Mouse (Mus musculus) forebrain, embryonic 15.5 days (tissue): ENCODE data around the gene Gm17174. TPM values are rescaled to one million over a fixed set of nuclear protein-coding genes. Genes with fewer than 3 reads are reported as not detected.
"Not testable (repeated sequence)": the region's sequence is repeated elsewhere in the genome, so short reads cannot be mapped to it uniquely, and the experiment has no call there.

Experiments
- ATAC-seq: fragments of 200-750 bp; cut with Nextera tagmentation; replicated peaks from 2 replicates; pipeline ENCODE4 v1.8.0; 2017; ENCODE audit warnings: mild to moderate bottlenecking, moderate TSS enrichment, moderate library complexity
- H3K27ac ChIP-seq: fragments of 300-500 bp; sonication (generic); replicated peaks from 2 replicates; pipeline ENCODE4 v1.5.1; 2015; ENCODE audit warnings: mild to moderate bottlenecking, inconsistent platforms
- H3K27me3 ChIP-seq: fragments of 300-500 bp; sonication (generic); 2 replicates; pipeline ENCODE4 v1.6.1; 2015; ENCODE audit warnings: inconsistent platforms
- H3K36me3 ChIP-seq: fragments of 300-500 bp; sonication (generic); 2 replicates; pipeline ENCODE4 v1.6.1; 2015; ENCODE audit warnings: mild to moderate bottlenecking, inconsistent platforms
- H3K4me1 ChIP-seq: fragments of 300-500 bp; sonication (generic); 2 replicates; pipeline ENCODE4 v1.6.1; 2015; ENCODE audit warnings: inconsistent platforms
- H3K4me2 ChIP-seq: fragments of 300-500 bp; sonication (generic); replicated peaks from 2 replicates; pipeline ENCODE4 v1.6.1; 2015; ENCODE audit warnings: mild to moderate bottlenecking, inconsistent platforms
- H3K4me3 ChIP-seq: fragments of 300-500 bp; sonication (generic); 2 replicates; pipeline ENCODE4 v1.5.1; 2015; ENCODE audit warnings: mild to moderate bottlenecking, inconsistent platforms
- H3K9ac ChIP-seq: fragments of 300-500 bp; sonication (generic); replicated peaks from 2 replicates; pipeline ENCODE4 v1.6.1; 2015; ENCODE audit warnings: mild to moderate bottlenecking, inconsistent platforms
- H3K9me3 ChIP-seq: fragments of 300-500 bp; sonication (generic); 2 replicates; pipeline ENCODE4 v1.6.1; 2016; ENCODE audit warnings: inconsistent platforms
- WGBS: fragments of 180-500 bp; shearing (Covaris S2); methylation state at CpG from one replicate; pipeline ENCODE4 v1.1.7; 2015; ENCODE audit warnings: mixed read lengths; 5-methylcytosine and 5-hydroxymethylcytosine counted together
- polyA plus RNA-seq: library from polyadenylated mRNA; unstranded; fragments of >200 nt; fragmentation: Nextera tagmentation; extraction: Ambion mirVana; gene quantifications from 2 replicates; pipeline ENCODE4 v1.2.1, GENCODE M21; 2015

The Gm17174 gene
- not detected in 2 replicates for polyA plus RNA-seq

DNA sequence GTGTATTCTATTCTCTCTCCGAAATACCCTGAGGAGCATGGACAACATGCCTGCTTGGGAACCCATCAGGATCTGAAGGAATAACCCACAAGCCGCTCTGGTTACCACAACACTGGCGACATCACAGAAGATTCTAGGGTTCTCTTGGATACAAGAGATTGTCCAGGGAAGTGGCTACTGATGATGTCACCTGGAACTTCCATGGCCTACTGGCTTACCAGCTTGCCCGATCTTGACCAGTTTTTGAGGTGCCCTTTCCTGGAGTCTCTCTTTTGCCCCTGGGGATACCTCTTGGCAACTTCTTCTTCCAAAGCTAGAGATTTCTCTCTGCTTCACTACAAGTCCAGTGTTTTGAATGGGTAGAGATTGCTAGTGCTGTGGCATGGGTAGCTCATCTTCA lies at the start of gene Gm17174:
TSS of gene Gm17174 (minus strand) at position 101 of the 400 bp plus-strand sequence.
- H3K9ac ChIP-seq, H3K9me3 ChIP-seq, ATAC-seq, H3K4me1 ChIP-seq, H3K27ac ChIP-seq, H3K36me3 ChIP-seq, H3K4me2 ChIP-seq, H3K4me3 ChIP-seq, H3K27me3 ChIP-seq: not testable (repeated sequence)
- 92% methylated on average over 4 of the region's 4 CpGs for WGBS

- H3K36me3 ChIP-seq, H3K4me3 ChIP-seq, H3K9ac ChIP-seq, H3K4me2 ChIP-seq, H3K27ac ChIP-seq, H3K4me1 ChIP-seq, H3K27me3 ChIP-seq, H3K9me3 ChIP-seq, ATAC-seq: not testable (repeated sequence)
- 75% methylated on average over 1 of the region's 1 CpGs for WGBS
Measured at GRCm38 (mm10) chr14:51635566-51635965, 43.6 kb upstream of the Gm17174 start, which contains the start of gene Gm4181. Gene Gm4181, minus strand, starts transcription at chr14:51635666.

DNA sequence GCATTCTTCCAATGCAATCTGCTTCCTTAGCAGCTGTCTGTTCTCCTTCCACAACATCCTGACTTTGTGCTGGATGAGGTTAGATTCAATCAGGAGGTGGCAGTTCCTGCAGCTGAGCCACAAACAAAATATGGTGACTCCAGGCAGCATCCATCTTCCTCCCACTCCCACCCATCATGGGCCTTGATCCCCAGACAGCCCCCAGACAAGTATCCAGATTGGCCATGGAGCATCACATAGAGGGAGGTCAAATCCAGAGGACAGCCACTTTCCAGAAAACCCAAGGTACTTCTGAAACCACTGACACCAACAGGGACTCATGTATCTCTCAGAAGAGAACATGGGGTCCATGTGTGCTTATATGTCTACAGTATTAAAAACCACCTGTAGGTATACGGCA lies 40.5 kb upstream of the Gm17174 start:
- not testable (repeated sequence) for ATAC-seq, H3K4me3 ChIP-seq

GRCm38 (mm10) chr14:51611210-51611609 lies 19.3 kb upstream of the Gm17174 start, which contains the start of gene Gm17078:
Gene Gm17078, minus strand, starts transcription at chr14:51611310.
- no peak for ATAC-seq
- no peak within 1 kb of the TSS for H3K9ac ChIP-seq
- WGBS: 94% methylated on average over 1 of the region's 1 CpGs
- H3K27ac ChIP-seq: no peak within 1 kb of the TSS
- no peaks in the 10 kb centered on the region for H3K27me3 ChIP-seq
- no peaks in the 10 kb centered on the region for H3K4me1 ChIP-seq
- no peaks in the 10 kb centered on the region for H3K36me3 ChIP-seq
- no peaks in the 10 kb centered on the region for H3K9me3 ChIP-seq
- H3K4me2 ChIP-seq: no peak within 1 kb of the TSS
- H3K4me3 ChIP-seq: no peak within 1 kb of the TSS

More for the DNA sequence above, 40.5 kb upstream of the Gm17174 start:
- not testable (repeated sequence) for H3K27ac ChIP-seq, H3K9me3 ChIP-seq, H3K27me3 ChIP-seq, H3K4me2 ChIP-seq, H3K36me3 ChIP-seq, H3K4me1 ChIP-seq, H3K9ac ChIP-seq
- 93% methylated on average over 1 of the region's 1 CpGs for WGBS

DNA sequence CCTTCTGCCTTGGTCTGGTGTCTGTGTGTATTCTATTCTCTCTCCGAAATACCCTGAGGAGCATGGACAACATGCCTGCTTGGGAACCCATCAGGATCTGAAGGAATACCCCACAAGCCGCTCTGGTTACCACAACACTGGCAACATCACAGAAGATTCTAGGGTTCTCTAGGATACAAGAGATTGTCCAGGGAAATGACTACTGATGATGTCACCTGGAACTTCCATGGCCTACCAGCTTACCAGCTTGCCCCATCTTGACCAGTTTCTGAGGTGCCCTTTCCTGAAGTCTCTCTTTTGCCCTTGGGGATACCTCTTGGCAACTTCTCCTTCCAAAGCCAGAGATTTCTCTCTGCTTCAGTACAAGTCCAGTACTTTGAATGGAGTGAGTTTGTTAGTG lies 18.0 kb downstream of the Gm17174 start, which contains the start of gene Gm17175:
TSS of gene Gm17175 (minus strand) at position 101 of the 400 bp plus-strand sequence.
- not testable (repeated sequence) for H3K4me3 ChIP-seq, H3K4me2 ChIP-seq, H3K36me3 ChIP-seq, H3K27ac ChIP-seq, H3K27me3 ChIP-seq, H3K9ac ChIP-seq, ATAC-seq, H3K9me3 ChIP-seq, H3K4me1 ChIP-seq
- WGBS: 94% methylated on average over 2 of the region's 2 CpGs

DNA sequence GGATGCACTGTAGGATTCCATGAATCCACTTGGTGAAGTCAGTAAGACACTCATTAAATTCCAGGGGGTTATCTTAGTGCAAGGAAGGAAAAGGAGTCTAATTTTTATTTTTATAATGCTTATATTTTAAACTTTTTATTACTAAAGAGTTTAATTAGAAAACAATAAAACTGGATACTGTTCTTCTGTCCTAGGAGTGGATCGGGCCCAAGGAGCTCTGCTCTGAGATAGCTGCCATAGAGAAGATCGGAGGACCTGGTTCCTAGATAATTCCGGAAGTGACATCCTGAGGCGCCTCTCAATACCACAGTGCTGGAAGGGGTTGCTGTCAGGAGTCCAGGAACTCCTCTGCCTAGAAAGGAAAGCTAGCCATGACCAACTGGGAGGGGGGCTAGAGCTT lies 39.4 kb downstream of the Gm17174 start, which contains the start of gene Gm5622:
TSS of gene Gm5622 (plus strand) at position 301 of the 400 bp plus-strand sequence.
- Histone ChIP-seq H3K9me3 (no peaks in the 10 kb centered on the region), H3K36me3 (no peaks in the 10 kb centered on the region), H3K9ac (no peak within 1 kb of the TSS), H3K4me1 (no peaks in the 10 kb centered on the region), H3K27ac (no peak within 1 kb of the TSS), H3K27me3 (no peaks in the 10 kb centered on the region), H3K4me3 (no peak within 1 kb of the TSS), H3K4me2 (no peak within 1 kb of the TSS)
- 94% methylated on average over 4 of the region's 4 CpGs for WGBS
- ATAC-seq: no peak

Other genes with a start within 250 kb of the Gm17174 start
- not detected in 2 replicates for gene Gm7247, start 230.4 kb downstream of the Gm17174 start, polyA plus RNA-seq
- gene Vmn2r88, start 181.3 kb downstream of the Gm17174 start, polyA plus RNA-seq: not detected in 2 replicates
- gene Vmn2r89, start 140.3 kb downstream of the Gm17174 start, polyA plus RNA-seq: not detected in 2 replicates
- gene Gm5622, start 39.3 kb downstream of the Gm17174 start, polyA plus RNA-seq: not detected in 2 replicates
- gene Gm17175, start 18.1 kb downstream of the Gm17174 start, polyA plus RNA-seq: not detected in 2 replicates
- not detected in 2 replicates for gene Gm17078, start 19.2 kb upstream of the Gm17174 start, polyA plus RNA-seq
- gene Gm4181, start 43.5 kb upstream of the Gm17174 start, polyA plus RNA-seq: not detected in 2 replicates
- gene Gm17079, start 103.3 kb upstream of the Gm17174 start, polyA plus RNA-seq: not detected in 2 replicates
- not detected in 2 replicates for gene Gm5800, start 125.0 kb upstream of the Gm17174 start, polyA plus RNA-seq
- not detected in 2 replicates for gene Ang4, start 181.5 kb upstream of the Gm17174 start, polyA plus RNA-seq
- gene AY358078, start 207.9 kb upstream of the Gm17174 start, polyA plus RNA-seq: not detected in 2 replicates